Mouse (Mus musculus) adrenal gland, postnatal 10 days (tissue): Measurements from ENCODE around the gene Papss1. TPM values are rescaled to one million over a fixed set of nuclear protein-coding genes. Genes with fewer than 3 reads are reported as not detected.

Experiments
- DNase-seq: peaks from one replicate; pipeline ENCODE4 v3.0.0; 2021; ENCODE audit warnings: mixed read lengths
- total RNA-seq, 2 experiments: library from RNA; stranded (reverse); gene quantifications; 2 replicates each; pipeline ENCODE4 v1.2.3; 2021

The Papss1 gene
- total RNA-seq, 2 experiments from 2014 or later = 42.2 to 48.9 TPM

DNA sequence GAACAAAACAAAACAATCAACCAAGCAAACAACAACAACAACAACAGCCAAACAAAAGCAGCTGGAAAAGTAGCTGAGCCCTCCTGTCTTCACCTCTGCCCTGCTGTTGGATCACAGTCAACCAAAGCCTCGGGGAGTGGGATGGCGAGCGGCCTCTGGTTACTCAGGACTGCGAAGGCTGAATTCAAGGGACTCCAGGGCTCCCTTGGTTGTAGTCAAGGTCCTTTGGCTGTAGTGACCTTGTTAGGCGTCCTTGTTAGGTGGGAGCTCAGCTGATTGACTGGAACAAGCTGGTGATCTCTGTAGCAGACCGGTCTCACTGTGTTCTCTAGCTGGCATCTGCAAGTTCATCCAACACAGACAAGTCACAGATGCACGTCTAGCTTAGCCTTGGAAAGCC is 16.5 kb downstream of the Papss1 start:
- DNase-seq = peak; percentile 58

GRCm38 (mm10) chr3:131586818-131587217 is 22.2 kb downstream of the Papss1 start:
- DNase-seq = no peak

- DNase-seq = no peak
These were observed 23.4 kb downstream of the Papss1 start for GRCm38 (mm10) chr3:131587959-131588358.

- no peak for DNase-seq
These were observed 28.7 kb downstream of the Papss1 start for GRCm38 (mm10) chr3:131593143-131593798.

GRCm38 (mm10) chr3:131594361-131594760 is 29.8 kb downstream of the Papss1 start:
- DNase-seq = no peak

DNA sequence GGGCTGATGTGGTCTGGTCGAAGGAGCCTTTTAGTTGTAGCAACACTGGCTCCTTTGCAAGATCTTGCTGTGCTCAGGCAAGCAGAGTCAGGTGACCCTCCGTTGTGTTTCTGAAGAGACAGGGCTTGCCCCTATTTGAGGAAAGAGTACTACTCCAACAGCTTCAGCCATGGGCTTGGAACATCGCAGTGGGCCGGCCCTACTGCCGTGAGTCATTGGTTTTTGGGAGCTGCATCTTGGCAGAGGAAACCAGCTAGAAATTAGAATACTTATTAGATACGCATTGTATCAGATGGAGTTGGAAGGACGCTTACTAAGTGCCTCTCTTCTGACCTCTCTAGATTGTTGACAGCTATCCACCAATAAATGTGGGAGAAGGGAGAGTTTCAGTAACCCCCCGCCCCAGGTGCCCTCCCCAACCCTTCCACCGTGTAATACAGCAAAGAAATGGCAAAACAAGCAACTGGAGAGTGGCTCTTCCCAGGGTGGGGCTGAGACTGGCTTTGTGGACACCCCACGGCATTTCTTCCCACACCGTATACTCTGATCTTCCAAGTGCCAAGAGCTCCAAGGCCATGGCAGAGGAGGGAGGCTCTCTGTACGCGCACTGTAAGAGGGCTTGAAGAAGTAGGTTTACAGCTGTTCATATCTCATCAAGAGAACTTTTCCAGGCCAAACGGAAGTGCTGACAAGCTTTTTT is 31.1 kb downstream of the Papss1 start:
- peak; percentile 22 for DNase-seq

DNA sequence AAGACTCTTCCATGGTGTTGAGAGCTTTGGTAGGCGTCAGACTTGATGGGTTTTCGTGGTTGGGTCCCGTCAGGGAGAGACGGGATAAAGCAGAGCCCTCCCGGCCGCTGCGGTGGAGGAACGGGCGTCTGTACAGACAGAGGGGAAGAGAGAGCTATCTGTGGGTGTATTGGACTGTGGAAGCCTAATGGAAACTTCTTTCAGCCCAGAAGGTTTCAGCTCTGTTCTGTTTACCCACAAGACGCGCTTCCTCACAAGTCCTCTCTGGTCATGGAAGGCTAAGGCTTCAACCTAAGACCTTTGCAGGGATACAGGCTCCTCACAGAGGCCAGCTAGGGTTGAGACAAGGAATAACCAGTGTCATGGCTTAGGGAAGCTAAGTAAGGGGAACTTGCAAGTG is 36.2 kb downstream of the Papss1 start:
- DNase-seq = no peak

- DNase-seq = no peak
These were observed 36.8 kb downstream of the Papss1 start for GRCm38 (mm10) chr3:131601366-131601765.

- DNase-seq = no peak
These were observed 38.4 kb downstream of the Papss1 start for GRCm38 (mm10) chr3:131602995-131603414.

- no peak for DNase-seq
These were observed 43.5 kb downstream of the Papss1 start for GRCm38 (mm10) chr3:131608112-131608511.

DNA sequence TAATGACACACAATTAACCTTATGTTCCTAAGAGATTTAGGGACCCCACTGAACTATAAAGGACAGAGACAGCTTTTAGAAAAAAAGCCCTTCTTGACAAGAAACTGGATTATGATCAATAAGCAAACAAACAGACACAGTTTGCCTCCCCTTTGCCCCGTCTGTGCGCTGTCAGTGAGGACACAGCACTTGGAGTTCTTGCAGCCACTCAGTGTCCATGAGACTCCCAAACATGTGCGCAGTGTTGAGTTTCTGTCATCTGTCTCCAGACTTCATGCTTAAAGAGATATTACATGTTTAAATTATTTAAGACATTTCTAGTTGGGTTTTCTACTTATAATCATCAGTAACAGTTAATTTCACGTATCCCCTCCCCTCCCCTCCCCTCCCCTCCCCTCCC is 45.1 kb downstream of the Papss1 start:
- no peak for DNase-seq

GRCm38 (mm10) chr3:131610595-131610994 is 46.0 kb downstream of the Papss1 start:
- no peak for DNase-seq

GRCm38 (mm10) chr3:131612847-131613246 is 48.3 kb downstream of the Papss1 start:
- no peak for DNase-seq

DNA sequence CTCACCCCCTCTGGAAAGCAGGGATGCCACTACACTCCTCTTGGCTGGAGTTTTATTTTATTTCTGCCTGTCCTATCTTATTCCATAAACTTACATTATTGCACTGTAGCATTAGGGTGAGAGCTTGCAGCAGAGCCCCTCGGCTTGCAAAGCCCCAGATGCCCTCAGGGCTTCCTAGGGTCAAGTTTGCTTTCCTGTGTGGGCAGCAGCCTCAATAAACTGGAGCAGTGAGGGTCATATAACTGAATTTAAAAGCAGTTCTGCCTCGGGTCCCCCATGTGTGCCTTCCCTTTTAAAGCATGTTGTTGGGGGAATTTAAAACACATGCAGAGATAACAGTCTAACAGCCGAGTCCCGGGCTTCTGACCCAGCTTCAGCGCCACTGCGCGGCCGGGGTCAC is 49.5 kb downstream of the Papss1 start:
- DNase-seq = no peak

DNA sequence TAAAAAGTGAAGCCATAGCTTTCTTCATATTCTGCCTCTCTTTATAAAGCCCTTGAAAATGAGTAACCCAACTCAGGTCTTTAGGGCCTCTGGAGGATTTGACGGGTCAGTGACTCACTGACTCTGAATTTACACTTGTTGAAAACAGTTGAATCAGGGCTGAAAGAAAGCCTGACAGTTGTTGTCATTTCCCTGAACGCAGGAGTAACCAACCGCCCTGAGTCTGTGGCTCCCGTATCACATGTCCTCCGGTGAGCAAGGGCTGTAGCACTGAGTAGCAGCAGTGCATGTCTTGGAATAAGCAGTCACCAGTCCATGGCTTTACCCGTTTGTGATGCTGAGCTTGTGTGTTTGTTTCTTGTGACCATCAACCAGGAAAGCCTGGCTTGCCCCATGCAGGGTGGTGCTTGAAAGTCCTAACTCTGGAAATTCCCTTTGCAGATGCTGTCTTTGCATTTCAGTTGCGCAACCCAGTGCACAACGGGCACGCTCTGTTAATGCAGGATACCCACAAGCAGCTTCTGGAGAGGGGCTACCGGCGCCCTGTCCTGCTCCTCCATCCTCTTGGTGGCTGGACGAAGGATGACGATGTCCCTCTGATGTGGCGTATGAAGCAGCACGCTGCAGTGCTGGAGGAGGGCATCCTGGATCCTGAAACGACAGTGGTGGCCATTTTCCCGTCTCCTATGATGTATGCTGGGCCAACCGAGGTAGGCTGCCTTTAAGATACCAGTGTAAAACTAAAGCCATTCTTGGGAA is 54.2 kb downstream of the Papss1 start:
- DNase-seq = no peak

GRCm38 (mm10) chr3:131623208-131623607 is 58.6 kb downstream of the Papss1 start:
- DNase-seq = no peak

- no peak for DNase-seq
These were observed 59.5 kb downstream of the Papss1 start for GRCm38 (mm10) chr3:131624063-131624462.

GRCm38 (mm10) chr3:131627476-131627875 is 62.9 kb downstream of the Papss1 start:
- no peak for DNase-seq

GRCm38 (mm10) chr3:131628265-131628664 is 63.7 kb downstream of the Papss1 start:
- DNase-seq = no peak

- peak; percentile 35 for DNase-seq
These were observed 64.4 kb downstream of the Papss1 start for GRCm38 (mm10) chr3:131628931-131629330.

DNA sequence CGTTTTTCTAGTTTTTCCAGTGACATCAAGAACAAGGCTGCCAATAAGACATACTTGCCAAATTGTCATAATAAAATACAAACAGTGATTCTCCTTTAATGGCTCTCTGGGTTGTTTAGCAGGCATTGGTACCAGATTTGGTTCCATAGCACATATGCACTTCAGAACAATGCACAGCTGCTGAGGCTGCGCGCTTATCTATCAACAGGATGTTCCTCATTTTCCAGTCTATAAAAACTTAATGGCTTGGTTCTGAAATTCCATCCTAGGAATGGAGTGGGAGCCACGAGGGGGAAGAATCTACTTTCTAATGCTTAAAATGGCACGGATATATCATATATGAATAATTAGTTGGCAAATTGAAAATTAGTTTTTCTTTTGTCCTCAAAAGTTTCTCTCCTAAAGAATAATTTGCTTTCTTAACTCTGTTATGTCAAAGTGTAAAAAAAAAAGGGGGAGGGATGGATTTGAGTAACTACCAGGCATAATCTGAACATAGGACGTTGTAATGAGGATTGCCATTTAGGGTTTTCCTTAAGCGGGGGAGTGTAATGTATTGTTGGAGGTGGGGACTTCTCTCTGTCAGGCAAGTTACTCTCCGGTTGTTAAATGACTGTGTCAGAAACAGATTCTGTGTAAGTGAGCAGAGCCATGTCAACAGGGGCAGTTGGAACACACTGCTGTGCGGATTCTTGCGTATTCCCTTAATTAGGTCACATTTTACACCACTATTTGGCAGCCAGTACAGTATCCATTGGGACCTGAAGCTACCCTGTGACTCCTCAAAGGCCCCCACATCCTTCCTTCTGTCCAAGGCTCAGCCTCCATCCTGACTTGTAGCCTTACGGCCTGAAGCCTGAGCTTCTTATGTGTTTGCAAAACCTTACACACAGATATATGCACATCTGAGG is 66.1 kb downstream of the Papss1 start:
- DNase-seq = no peak

- DNase-seq = peak; percentile 66
These were observed 66.8 kb downstream of the Papss1 start for GRCm38 (mm10) chr3:131631318-131631870.
